Mouse (Mus musculus): ENCODE data around the gene Il1f6. TPM values are rescaled to one million over a fixed set of nuclear protein-coding genes. Genes with fewer than 3 reads are reported as not detected.
"Not testable (repeated sequence)": the region's sequence is repeated elsewhere in the genome, so short reads cannot be mapped to it uniquely, and the experiment has no call there.

The Il1f6 gene
- polyA plus RNA-seq (2012; rRNA removed), result not detected in 2 replicates

GRCm38 (mm10) chr2:24215118-24215517 lies at the start of gene Il1f6:
Gene Il1f6 (plus strand): TSS chr2:24215418.
- no peak for TF ChIP-seq CTCF (IDR thresholded peaks at IDR 0.05; ENCODE audit: control insufficient read depth, insufficient read depth, insufficient replicate concordance, low read depth, low read length)
- TF ChIP-seq POLR2A (IDR thresholded peaks at IDR 0.05; ENCODE audit: control insufficient read depth, low read depth, low read length), result no peak
- no peak within 1 kb of the TSS for H3K27ac ChIP-seq (ENCODE audit: control insufficient read depth, insufficient read depth, low read depth, low read length)
- no peaks in the 10 kb centered on the region for H3K36me3 ChIP-seq (ENCODE audit: control insufficient read depth, insufficient read depth, low read length)
- no peak within 1 kb of the TSS for H3K4me3 ChIP-seq (ENCODE audit: control insufficient read depth, low read depth, low read length)
- no peaks in the 10 kb centered on the region for H3K27me3 ChIP-seq (ENCODE audit: control insufficient read depth, insufficient read depth, low read length)
- no peaks in the 10 kb centered on the region for H3K4me1 ChIP-seq (ENCODE audit: control insufficient read depth, insufficient read depth, low read length)

GRCm38 (mm10) chr2:24181683-24182331 lies 33.4 kb upstream of the Il1f6 start:
- not testable (repeated sequence) for H3K27ac ChIP-seq (ENCODE audit: control insufficient read depth, insufficient read depth, low read depth, low read length); H3K36me3 ChIP-seq (ENCODE audit: control insufficient read depth, insufficient read depth, low read length); H3K27me3 ChIP-seq (ENCODE audit: control insufficient read depth, insufficient read depth, low read length); H3K4me1 ChIP-seq (ENCODE audit: control insufficient read depth, insufficient read depth, low read length); H3K4me3 ChIP-seq (ENCODE audit: control insufficient read depth, low read depth, low read length)

- not testable (repeated sequence) for H3K27me3 ChIP-seq (ENCODE audit: control insufficient read depth, insufficient read depth, low read length); H3K36me3 ChIP-seq (ENCODE audit: control insufficient read depth, insufficient read depth, low read length); H3K4me1 ChIP-seq (ENCODE audit: control insufficient read depth, insufficient read depth, low read length); H3K27ac ChIP-seq (ENCODE audit: control insufficient read depth, insufficient read depth, low read depth, low read length); H3K4me3 ChIP-seq (ENCODE audit: control insufficient read depth, low read depth, low read length)
These were observed 32.6 kb upstream of the Il1f6 start for GRCm38 (mm10) chr2:24182423-24183147.

GRCm38 (mm10) chr2:24184092-24184491 lies 31.1 kb upstream of the Il1f6 start:
- H3K27me3 ChIP-seq (ENCODE audit: control insufficient read depth, insufficient read depth, low read length); H3K4me3 ChIP-seq (ENCODE audit: control insufficient read depth, low read depth, low read length); H3K4me1 ChIP-seq (ENCODE audit: control insufficient read depth, insufficient read depth, low read length); H3K27ac ChIP-seq (ENCODE audit: control insufficient read depth, insufficient read depth, low read depth, low read length); H3K36me3 ChIP-seq (ENCODE audit: control insufficient read depth, insufficient read depth, low read length): not testable (repeated sequence)

- H3K4me3 ChIP-seq (ENCODE audit: control insufficient read depth, low read depth, low read length), result no peak within 1 kb of the TSS
- H3K27me3 ChIP-seq (ENCODE audit: control insufficient read depth, insufficient read depth, low read length), result no peaks in the 10 kb centered on the region
- no peak within 1 kb of the TSS for H3K27ac ChIP-seq (ENCODE audit: control insufficient read depth, insufficient read depth, low read depth, low read length)
- no peak for TF ChIP-seq CTCF (IDR thresholded peaks at IDR 0.05; ENCODE audit: control insufficient read depth, insufficient read depth, insufficient replicate concordance, low read depth, low read length)
- TF ChIP-seq POLR2A (IDR thresholded peaks at IDR 0.05; ENCODE audit: control insufficient read depth, low read depth, low read length), result no peak
- H3K36me3 ChIP-seq (ENCODE audit: control insufficient read depth, insufficient read depth, low read length), result no peaks in the 10 kb centered on the region
- no peaks in the 10 kb centered on the region for H3K4me1 ChIP-seq (ENCODE audit: control insufficient read depth, insufficient read depth, low read length)
These were observed 29.0 kb upstream of the Il1f6 start, which contains the start of gene Il1f9 for GRCm38 (mm10) chr2:24186176-24186575. Gene Il1f9 (plus strand): TSS chr2:24186476.

GRCm38 (mm10) chr2:24187585-24187984 lies 27.6 kb upstream of the Il1f6 start:
- H3K27me3 ChIP-seq (ENCODE audit: control insufficient read depth, insufficient read depth, low read length), result no peaks in the 10 kb centered on the region
- no peak for TF ChIP-seq CTCF (IDR thresholded peaks at IDR 0.05; ENCODE audit: control insufficient read depth, insufficient read depth, insufficient replicate concordance, low read depth, low read length)
- no peak for TF ChIP-seq POLR2A (IDR thresholded peaks at IDR 0.05; ENCODE audit: control insufficient read depth, low read depth, low read length)
- H3K4me3 ChIP-seq (ENCODE audit: control insufficient read depth, low read depth, low read length), result no peak overlapping the region
- no peaks in the 10 kb centered on the region for H3K36me3 ChIP-seq (ENCODE audit: control insufficient read depth, insufficient read depth, low read length)
- H3K4me1 ChIP-seq (ENCODE audit: control insufficient read depth, insufficient read depth, low read length), result no peaks in the 10 kb centered on the region
- no peak overlapping the region for H3K27ac ChIP-seq (ENCODE audit: control insufficient read depth, insufficient read depth, low read depth, low read length)

GRCm38 (mm10) chr2:24188189-24188588 lies 27.0 kb upstream of the Il1f6 start:
- no peaks in the 10 kb centered on the region for H3K4me1 ChIP-seq (ENCODE audit: control insufficient read depth, insufficient read depth, low read length)
- H3K36me3 ChIP-seq (ENCODE audit: control insufficient read depth, insufficient read depth, low read length), result no peaks in the 10 kb centered on the region
- H3K27me3 ChIP-seq (ENCODE audit: control insufficient read depth, insufficient read depth, low read length), result no peaks in the 10 kb centered on the region
- no peak overlapping the region for H3K27ac ChIP-seq (ENCODE audit: control insufficient read depth, insufficient read depth, low read depth, low read length)
- no peak for TF ChIP-seq CTCF (IDR thresholded peaks at IDR 0.05; ENCODE audit: control insufficient read depth, insufficient read depth, insufficient replicate concordance, low read depth, low read length)
- TF ChIP-seq POLR2A (IDR thresholded peaks at IDR 0.05; ENCODE audit: control insufficient read depth, low read depth, low read length), result no peak
- no peak overlapping the region for H3K4me3 ChIP-seq (ENCODE audit: control insufficient read depth, low read depth, low read length)

- no peaks in the 10 kb centered on the region for H3K27me3 ChIP-seq (ENCODE audit: control insufficient read depth, insufficient read depth, low read length)
- no peak overlapping the region for H3K4me3 ChIP-seq (ENCODE audit: control insufficient read depth, low read depth, low read length)
- H3K36me3 ChIP-seq (ENCODE audit: control insufficient read depth, insufficient read depth, low read length), result no peaks in the 10 kb centered on the region
- no peaks in the 10 kb centered on the region for H3K4me1 ChIP-seq (ENCODE audit: control insufficient read depth, insufficient read depth, low read length)
- H3K27ac ChIP-seq (ENCODE audit: control insufficient read depth, insufficient read depth, low read depth, low read length), result no peak overlapping the region
- TF ChIP-seq CTCF (IDR thresholded peaks at IDR 0.05; ENCODE audit: control insufficient read depth, insufficient read depth, insufficient replicate concordance, low read depth, low read length), result no peak
- TF ChIP-seq POLR2A (IDR thresholded peaks at IDR 0.05; ENCODE audit: control insufficient read depth, low read depth, low read length), result no peak
These were observed 12.0 kb downstream of the Il1f6 start for GRCm38 (mm10) chr2:24227191-24227590.

Measured in testis, adult 2 months (tissue).